Mouse (Mus musculus) heart, adult 2 months (tissue): Measurements from ENCODE around the gene Large1. TPM values are rescaled to one million over a fixed set of nuclear protein-coding genes. Genes with fewer than 3 reads are reported as not detected.
"Not testable (repeated sequence)": the region's sequence is repeated elsewhere in the genome, so short reads cannot be mapped to it uniquely, and the experiment has no call there.

Source experiments
- DNase-seq, 2 experiments: peaks; one replicate each; pipeline ENCODE4 v3.0.0; 2021
- H3K27ac ChIP-seq: fragments of 200-600 bp; 2 replicates; pipeline ENCODE4 v1.8.1; 2022
- H3K27me3 ChIP-seq: fragments of 200-500 bp; 2 replicates; pipeline ENCODE4 v1.6.1; 2012; ENCODE audit warnings: mild to moderate bottlenecking, low read length, inconsistent platforms, mixed read lengths; ENCODE audit not compliant: control insufficient read depth, insufficient read depth
- H3K36me3 ChIP-seq: fragments of 200-500 bp; 2 replicates; pipeline ENCODE4 v1.6.1; 2012; ENCODE audit warnings: low read length, inconsistent platforms; ENCODE audit not compliant: control insufficient read depth, insufficient read depth
- H3K4me1 ChIP-seq: fragments of 200-500 bp; 2 replicates; pipeline ENCODE4 v1.6.1; 2011; ENCODE audit warnings: low read length; ENCODE audit not compliant: control insufficient read depth, insufficient read depth
- H3K4me3 ChIP-seq: fragments of 200-600 bp; 2 replicates; pipeline ENCODE4 v1.8.1; 2022
- H3K79me2 ChIP-seq: fragments of 200-500 bp; replicated peaks from 2 replicates; pipeline ENCODE4 v1.6.1; 2012; ENCODE audit warnings: mild to moderate bottlenecking, inconsistent platforms, low read length, moderate library complexity, mixed read lengths; ENCODE audit not compliant: control insufficient read depth, insufficient read depth
- H3K9ac ChIP-seq: fragments of 200-500 bp; 2 replicates; pipeline ENCODE4 v1.6.1; 2012; ENCODE audit warnings: low read depth, mild to moderate bottlenecking, control low read depth, inconsistent platforms, low read length, mixed read lengths
- CTCF ChIP-seq: fragments of 200-600 bp; IDR thresholded peaks from 2 replicates; pipeline ENCODE4 v1.8.1; 2022; ENCODE audit warnings: antibody characterized with exemption, mild to moderate bottlenecking, moderate library complexity
- EP300 ChIP-seq: fragments of 200-500 bp; IDR thresholded peaks from 2 replicates; pipeline ENCODE4 v1.6.1; 2011; ENCODE audit warnings: low read depth, low read length, control low read depth; ENCODE audit not compliant: insufficient read depth
- POLR2A ChIP-seq: fragments of 200-500 bp; IDR thresholded peaks from 2 replicates; pipeline ENCODE4 v1.6.1; 2011; ENCODE audit warnings: mild to moderate bottlenecking, low read depth, low read length, control low read depth; ENCODE audit not compliant: insufficient read depth
- WGBS: fragments of 180-500 bp; shearing (Covaris S2); methylation state at CpG from one replicate; pipeline ENCODE4 v1.1.7; 2018; 5-methylcytosine and 5-hydroxymethylcytosine counted together
- intact Hi-C: fragments of 180-260 bp; cut with DNase I; formaldehyde crosslinking; loops from one replicate; pipeline ENCODE4 v1.15.1; 2025
- polyA plus RNA-seq: library from polyadenylated mRNA; depleted of rRNA; stranded (reverse); fragments of >200 nt; gene quantifications from 2 replicates; pipeline ENCODE4 v1.2.3, GENCODE M21; 2012
- total RNA-seq, 2 experiments: library from RNA; stranded (reverse); gene quantifications; 2 replicates each; pipeline ENCODE4 v1.2.3; 2021

Gene Large1
- total and polyA plus RNA-seq, 3 experiments: 20.7 to 42.0 (median 36.0) TPM

DNA sequence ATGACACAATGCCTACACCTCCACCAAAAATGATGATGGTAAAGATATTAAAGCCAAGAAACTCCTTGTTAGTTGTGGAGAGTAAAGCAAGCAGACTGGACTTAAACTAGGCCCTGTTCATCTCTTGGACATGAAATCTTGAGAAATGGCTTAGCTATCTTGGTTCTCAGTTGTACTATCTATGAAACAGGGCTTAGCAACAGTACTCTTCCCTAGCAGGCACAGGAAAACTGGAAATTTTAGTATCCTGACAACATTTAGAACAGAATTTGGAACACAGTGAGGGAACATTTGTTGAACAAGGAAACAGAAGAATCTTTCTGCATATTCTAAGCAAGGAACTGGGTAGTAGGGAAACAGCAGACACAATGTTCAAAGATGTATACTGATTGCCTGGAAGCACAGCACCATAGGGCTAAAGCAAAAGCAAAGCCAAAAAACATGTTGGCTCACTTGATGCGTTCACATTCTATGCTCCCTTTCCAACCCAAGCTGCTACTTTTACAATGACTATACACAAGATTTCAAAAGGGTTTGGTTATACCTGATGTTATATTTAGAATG is 240.9 kb downstream of the Large1 start:
- Histone ChIP-seq H3K4me3 (no peak overlapping the region), H3K27me3 (no peaks in the 10 kb centered on the region), H3K79me2 (no peaks in the 10 kb centered on the region), H3K9ac (no peak overlapping the region), H3K27ac (no peak overlapping the region), H3K36me3 (peaks cover 7% of the 10 kb centered on the region), H3K4me1 (no peaks in the 10 kb centered on the region)
- no peak for DNase-seq
- intact Hi-C loops: no loop called here
- WGBS: 88% methylated on average over 1 of the region's 1 CpGs
- no peak for TF ChIP-seq EP300
- TF ChIP-seq CTCF: no peak
- TF ChIP-seq POLR2A: no peak

- Histone ChIP-seq H3K9ac (no peak overlapping the region), H3K79me2 (no peaks in the 10 kb centered on the region), H3K27ac (no peak overlapping the region), H3K4me1 (no peaks in the 10 kb centered on the region), H3K36me3 (no peaks in the 10 kb centered on the region), H3K27me3 (no peaks in the 10 kb centered on the region), H3K4me3 (no peak overlapping the region)
- intact Hi-C loops: no loop called here
- no peak for DNase-seq
- WGBS: 78% methylated on average over 1 of the region's 1 CpGs
- TF ChIP-seq EP300 (no peak), POLR2A (no peak), CTCF (no peak)
These were observed 249.3 kb downstream of the Large1 start for GRCm38 (mm10) chr8:73104089-73104488.

DNA sequence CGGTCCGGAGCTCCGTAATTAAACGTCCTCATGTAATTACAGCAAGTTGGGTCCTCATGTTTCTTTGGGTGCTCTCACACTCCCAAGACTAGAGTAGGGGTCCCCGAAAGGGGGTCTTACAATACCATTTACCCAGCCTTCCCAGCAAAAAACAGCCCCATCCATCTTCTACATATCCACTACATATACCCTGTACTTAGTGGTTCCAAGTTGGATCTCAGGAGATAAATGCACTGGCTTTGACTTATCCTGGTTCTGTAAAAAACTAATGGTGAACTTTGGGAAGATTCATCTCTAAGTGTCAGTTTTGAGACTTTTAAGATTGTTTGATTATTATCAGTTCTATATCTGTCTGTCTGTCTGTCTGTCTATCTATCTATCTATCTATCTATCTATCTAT is 252.3 kb downstream of the Large1 start:
- Histone ChIP-seq H3K4me3 (no peak overlapping the region), H3K9ac (no peak overlapping the region), H3K36me3 (no peaks in the 10 kb centered on the region), H3K79me2 (no peaks in the 10 kb centered on the region), H3K27ac (no peak overlapping the region), H3K4me1 (no peaks in the 10 kb centered on the region), H3K27me3 (no peaks in the 10 kb centered on the region)
- intact Hi-C loops: no loop called here
- WGBS: 63% methylated on average over 5 of the region's 5 CpGs
- no peak for TF ChIP-seq POLR2A
- TF ChIP-seq EP300: no peak
- no peak for TF ChIP-seq CTCF
- no peak for DNase-seq

DNA sequence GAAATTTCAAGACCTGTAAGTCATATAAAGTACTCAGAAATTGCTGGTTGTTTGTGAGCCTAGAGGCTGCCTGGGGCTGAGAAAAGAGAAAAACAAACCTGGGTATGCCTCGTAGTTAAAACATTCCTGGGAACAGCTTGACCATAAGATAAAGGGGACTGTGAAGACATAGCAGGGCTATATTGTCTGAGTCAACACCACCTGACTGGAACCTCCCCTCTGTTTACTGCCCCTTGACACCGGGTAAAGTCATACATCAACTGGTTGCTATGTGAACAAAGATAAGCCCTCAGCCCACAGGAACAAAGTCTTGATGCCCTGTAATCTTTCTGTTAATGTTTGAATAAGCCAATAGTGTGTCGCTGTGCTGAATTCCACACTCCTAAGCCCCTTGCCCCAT is 252.7 kb downstream of the Large1 start:
- H3K27ac ChIP-seq, H3K27me3 ChIP-seq, H3K79me2 ChIP-seq, H3K9ac ChIP-seq, H3K4me3 ChIP-seq, intact Hi-C loops, H3K4me1 ChIP-seq, DNase-seq, H3K36me3 ChIP-seq: not testable (repeated sequence)
- WGBS: 26% methylated on average over 3 of the region's 3 CpGs

DNA sequence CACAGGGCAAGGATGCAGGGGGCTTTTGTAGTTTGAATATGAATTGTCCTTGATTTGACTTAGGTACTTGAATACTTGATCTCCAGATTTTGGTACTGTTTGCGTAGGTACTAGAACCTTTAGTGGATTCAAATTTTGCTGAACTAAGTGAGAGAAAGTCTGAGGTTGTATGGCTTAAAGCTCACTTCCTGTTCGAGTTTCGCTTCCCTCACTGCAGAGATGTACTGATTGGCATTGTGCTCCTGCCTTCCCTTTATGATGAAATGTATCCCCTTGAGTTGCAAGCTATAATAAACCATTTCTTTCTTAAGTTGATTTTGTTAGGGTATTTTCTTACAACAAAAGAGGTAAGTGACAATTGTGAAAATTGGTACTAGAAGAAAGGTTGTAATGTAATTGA is 253.8 kb downstream of the Large1 start:
- H3K4me3 ChIP-seq: no peak overlapping the region
- no peaks in the 10 kb centered on the region for H3K36me3 ChIP-seq
- DNase-seq: no peak
- intact Hi-C loops: no loop called here
- WGBS: 69% methylated on average over 3 of the region's 3 CpGs
- no peaks in the 10 kb centered on the region for H3K27me3 ChIP-seq
- no peak for TF ChIP-seq EP300
- TF ChIP-seq POLR2A: no peak
- TF ChIP-seq CTCF: no peak
- no peak overlapping the region for H3K27ac ChIP-seq
- no peaks in the 10 kb centered on the region for H3K4me1 ChIP-seq
- no peaks in the 10 kb centered on the region for H3K79me2 ChIP-seq
- no peak overlapping the region for H3K9ac ChIP-seq

DNA sequence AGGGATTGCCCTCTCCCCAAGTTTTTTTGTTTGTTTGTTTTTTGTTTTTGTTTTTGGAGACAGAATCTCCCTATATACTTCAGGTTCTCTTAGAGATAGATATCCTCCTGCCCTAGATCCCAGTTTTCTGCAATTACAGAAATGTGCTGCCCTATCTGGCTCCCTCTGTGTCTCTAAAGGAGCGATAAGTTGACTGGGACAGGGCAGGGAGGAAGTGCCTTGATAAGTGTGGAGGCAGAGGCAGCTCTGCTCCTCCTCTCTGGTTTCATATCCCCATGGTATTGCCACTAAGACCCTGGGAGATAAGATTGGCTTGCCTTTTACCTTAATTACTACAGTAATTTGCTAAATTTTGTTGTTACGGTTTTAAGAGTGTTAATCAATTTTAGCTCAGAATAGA is 256.4 kb downstream of the Large1 start:
- Histone ChIP-seq H3K27me3 (no peaks in the 10 kb centered on the region), H3K4me1 (no peaks in the 10 kb centered on the region), H3K9ac (no peak overlapping the region), H3K79me2 (no peaks in the 10 kb centered on the region), H3K4me3 (no peak overlapping the region), H3K36me3 (no peaks in the 10 kb centered on the region), H3K27ac (no peak overlapping the region)
- intact Hi-C loops: no loop called here
- TF ChIP-seq CTCF: no peak
- no peak for TF ChIP-seq EP300
- TF ChIP-seq POLR2A: no peak
- DNase-seq: no peak
- 65% methylated on average over 2 of the region's 2 CpGs for WGBS

DNA sequence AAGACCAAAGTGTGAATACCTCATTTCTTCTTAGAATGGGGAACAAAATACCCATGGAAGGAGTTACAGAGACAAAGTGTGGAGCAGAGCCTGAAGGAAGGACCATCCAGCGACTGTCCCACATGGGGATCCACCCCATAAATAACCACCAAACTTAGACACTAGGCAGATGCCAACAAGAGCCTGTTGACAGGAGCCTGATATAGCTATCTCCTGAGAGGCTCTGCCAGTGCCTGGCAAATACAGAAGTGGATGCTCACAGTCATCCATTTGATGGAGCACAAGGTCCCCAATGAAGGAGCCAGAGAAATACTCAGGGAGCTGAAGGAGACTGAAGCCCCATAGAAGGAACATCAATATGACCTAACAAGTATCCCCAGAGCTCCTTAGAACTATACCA is 275.6 kb downstream of the Large1 start:
- DNase-seq: peak in 1 of 2 experiments; percentile 39
- H3K4me3 ChIP-seq, H3K36me3 ChIP-seq, intact Hi-C loops, H3K4me1 ChIP-seq, H3K27me3 ChIP-seq, H3K79me2 ChIP-seq, H3K9ac ChIP-seq, H3K27ac ChIP-seq: not testable (repeated sequence)
- WGBS: 45% methylated on average over 1 of the region's 1 CpGs
